Mouse (Mus musculus) ZHBTc4 (cell line): ENCODE data around the gene Slco6c1.
A peak's percentile ranks its signal among the peaks of the same experiment; 100 is the strongest.

Source experiments
- DNase-seq: peaks from one replicate; pipeline ENCODE4 v3.0.0-alpha.2; 2011; ENCODE audit warnings: low read depth, low spot score

Gene Slco6c1

GRCm38 (mm10) chr1:97128201-97128600 lies at the start of gene Slco6c1:
Gene Slco6c1, minus strand, starts transcription at chr1:97128301.
- no peak for DNase-seq

- no peak for DNase-seq
Observed at GRCm38 (mm10) chr1:97038982-97039381, 89.1 kb downstream of the Slco6c1 start.

GRCm38 (mm10) chr1:97038548-97038947 lies 89.6 kb downstream of the Slco6c1 start:
- DNase-seq = peak; percentile 50

GRCm38 (mm10) chr1:97037955-97038354 lies 90.1 kb downstream of the Slco6c1 start:
- no peak for DNase-seq

GRCm38 (mm10) chr1:97021388-97021787 lies 106.7 kb downstream of the Slco6c1 start:
- no peak for DNase-seq

GRCm38 (mm10) chr1:97019404-97019803 lies 108.7 kb downstream of the Slco6c1 start:
- no peak for DNase-seq

- DNase-seq = peak; percentile 68
Observed at GRCm38 (mm10) chr1:97018978-97019377, 109.1 kb downstream of the Slco6c1 start.
